Mouse (Mus musculus) CH12.LX (cell line): ENCODE results near the gene 1810062G17Rik. TPM values are rescaled to one million over a fixed set of nuclear protein-coding genes. Genes with fewer than 3 reads are reported as not detected.

ENCODE experiments used
- DNase-seq: peaks from one replicate; pipeline ENCODE4 v3.0.0-alpha.2; 2013; ENCODE audit errors: extremely low read depth
- H3K27ac ChIP-seq: 2 replicates; pipeline ENCODE4 v1.5.1; 2012; ENCODE audit warnings: low read depth, mild to moderate bottlenecking, control low read depth, moderate library complexity; ENCODE audit not compliant: insufficient read depth
- H3K27me3 ChIP-seq: replicated peaks from 2 replicates; pipeline ENCODE3; 2012; ENCODE audit warnings: inconsistent platforms
- H3K36me3 ChIP-seq, 2 experiments: replicated peaks in 1 of 2; 2 replicates each; pipeline versions ENCODE3 to v1.6.1; 2012; ENCODE audit warnings: inconsistent platforms in 1 of 2, low read length in 1 of 2, mild to moderate bottlenecking in 1 of 2, mixed read lengths in 1 of 2, moderate library complexity in 1 of 2; ENCODE audit not compliant: control insufficient read depth in 1 of 2, insufficient read depth in 1 of 2
- H3K4me1 ChIP-seq, 2 experiments: 2 replicates each; pipeline ENCODE4 v1.6.1; 2012; ENCODE audit warnings: inconsistent platforms in 1 of 2, moderate library complexity in 1 of 2; ENCODE audit not compliant: insufficient read depth in 2 of 2, control insufficient read depth in 1 of 2
- H3K4me2 ChIP-seq: 2 replicates; pipeline ENCODE4 v1.6.1; 2012; ENCODE audit warnings: low read depth, mild to moderate bottlenecking, control low read depth; ENCODE audit not compliant: poor library complexity, insufficient read depth, severe bottlenecking
- H3K4me3 ChIP-seq, 3 experiments: fragments of 150-350 bp in 1 of 3; sonication (generic) in 1 of 3; replicated peaks in 1 of 3; 2 replicates each; pipeline versions ENCODE3 to v1.5.1; 2011 to 2012; ENCODE audit warnings: low read depth in 2 of 3, low read length in 2 of 3, mild to moderate bottlenecking in 2 of 3, moderate library complexity in 2 of 3, control low read depth in 1 of 3, improper control_type of control experiment in 1 of 3, inconsistent platforms in 1 of 3, mixed read lengths in 1 of 3; ENCODE audit not compliant: poor library complexity in 1 of 3
- H3K79me2 ChIP-seq: replicated peaks from 2 replicates; pipeline ENCODE4 v1.6.1; 2012; ENCODE audit warnings: mild to moderate bottlenecking, moderate library complexity; ENCODE audit not compliant: control insufficient read depth, poor library complexity, insufficient read depth, severe bottlenecking; ENCODE audit errors: extremely low read depth
- H3K9ac ChIP-seq: 2 replicates; pipeline ENCODE4 v1.6.1; 2012; ENCODE audit warnings: low read depth, mild to moderate bottlenecking, control low read depth, moderate library complexity; ENCODE audit not compliant: insufficient read depth
- H3K9me3 ChIP-seq: replicated peaks from 2 replicates; pipeline ENCODE3; 2012; ENCODE audit warnings: low read length, inconsistent platforms, mixed read lengths
- CHD2 ChIP-seq: IDR thresholded peaks from 2 replicates; pipeline ENCODE4 v1.6.1; 2011; ENCODE audit warnings: low read length, improper control_type of control experiment
- ELF1 ChIP-seq: IDR thresholded peaks from 2 replicates; pipeline ENCODE4 v1.6.1; 2014; ENCODE audit warnings: low read depth, mild to moderate bottlenecking, inconsistent platforms, low read length, improper control_type of control experiment
- IRF4 ChIP-seq: IDR thresholded peaks from 2 replicates; pipeline ENCODE4 v1.6.1; 2014; ENCODE audit warnings: low read depth, mild to moderate bottlenecking, inconsistent platforms, low read length, improper control_type of control experiment
- JUND ChIP-seq: conservative IDR thresholded peaks from 2 replicates; pipeline ENCODE4 v1.6.1; 2011; ENCODE audit warnings: low read depth, low read length, improper control_type of control experiment
- MAFK ChIP-seq: IDR thresholded peaks from 2 replicates; pipeline ENCODE4 v1.6.1; 2011; ENCODE audit warnings: low read length, improper control_type of control experiment; ENCODE audit not compliant: insufficient replicate concordance
- MYC ChIP-seq: IDR thresholded peaks from 2 replicates; pipeline ENCODE4 v1.6.1; 2011; ENCODE audit warnings: low read depth, mild to moderate bottlenecking, improper control_type of control experiment, low read length
- NRF1 ChIP-seq: IDR thresholded peaks from 2 replicates; pipeline ENCODE4 v1.6.1; 2014; ENCODE audit warnings: low read depth, mild to moderate bottlenecking, inconsistent platforms, low read length, improper control_type of control experiment, moderate library complexity
- PAX5 ChIP-seq: IDR thresholded peaks from 2 replicates; pipeline ENCODE4 v1.6.1; 2012; ENCODE audit warnings: low read length, inconsistent platforms, mixed read lengths
- RAD21 ChIP-seq: IDR thresholded peaks from 2 replicates; pipeline ENCODE4 v1.6.1; 2011; ENCODE audit warnings: low read depth, mild to moderate bottlenecking, low read length, improper control_type of control experiment, moderate library complexity
- RCOR1 ChIP-seq: conservative IDR thresholded peaks from 2 replicates; pipeline ENCODE4 v1.6.1; 2012; ENCODE audit warnings: low read depth, mild to moderate bottlenecking, inconsistent platforms, low read length, improper control_type of control experiment
- UBTF ChIP-seq: IDR thresholded peaks from 2 replicates; pipeline ENCODE4 v1.6.1; 2012; ENCODE audit warnings: low read depth, mild to moderate bottlenecking, inconsistent platforms, low read length, improper control_type of control experiment, moderate library complexity
- USF1 ChIP-seq: IDR thresholded peaks from 2 replicates; pipeline ENCODE4 v1.6.1; 2014; ENCODE audit warnings: low read depth, mild to moderate bottlenecking, inconsistent platforms, low read length, improper control_type of control experiment
- ZC3H11A ChIP-seq: IDR thresholded peaks from 2 replicates; pipeline ENCODE4 v1.6.1; 2012; ENCODE audit warnings: low read depth, mild to moderate bottlenecking, inconsistent platforms, low read length, improper control_type of control experiment
- dilution Hi-C: fragments of 300-500 bp; cut with MboI; formaldehyde crosslinking; loops from 2 replicates; pipeline ENCODE4 v1.14.3; 2020; ENCODE audit warnings: low sequenced_read_pairs; ENCODE audit not compliant: extremely low pct_unique_long_range_greater_than_20kb, extremely low pct_ligation_motif_present
- in situ Hi-C: fragments of 300-500 bp; cut with MboI; formaldehyde crosslinking; loops from 3 replicates; pipeline ENCODE4 v1.14.3; 2019; ENCODE audit warnings: low sequenced_read_pairs, low pct_ligation_motif_present, low pct_unique_long_range_greater_than_20kb, mixed read lengths
- polyA plus RNA-seq: library from polyadenylated mRNA; unstranded; fragments of >175 nt; gene quantifications from 2 replicates; pipeline ENCODE4 v1.2.1, GENCODE M21; 2012; ENCODE audit warnings: low read depth; ENCODE audit not compliant: insufficient read length
- total RNA-seq, 2 experiments: library from RNA; depleted of rRNA; stranded (reverse); fragments of 300-350 nt in 1 of 2; fragments of >200 nt in 1 of 2; gene quantifications; 2 replicates each; pipeline ENCODE4 v1.2.3; 2012 to 2014

The 1810062G17Rik gene
- total and polyA plus RNA-seq, 3 experiments, result 3.1 to 3.9 (median 3.3) TPM

DNA sequence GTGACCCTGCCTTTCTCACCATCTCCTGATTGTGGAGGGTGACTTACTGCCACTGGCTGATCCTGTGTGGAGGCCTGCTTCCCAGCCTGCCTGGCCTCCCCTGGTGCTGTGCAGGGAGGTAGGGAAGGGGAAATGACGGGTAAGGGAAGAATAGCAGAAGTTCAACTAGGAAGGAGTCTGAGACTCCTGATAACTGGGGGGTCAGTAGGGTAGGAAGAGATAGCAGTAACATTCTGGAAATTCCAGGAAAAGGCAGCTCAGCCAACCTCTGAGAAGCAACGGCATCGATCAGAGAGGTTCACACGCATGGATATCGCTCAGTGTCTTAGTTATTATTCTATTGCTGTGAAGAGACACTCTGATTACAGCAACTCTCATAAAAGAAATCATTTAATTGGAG, 15.8 kb downstream of the 1810062G17Rik start:
- no peak for DNase-seq
- H3K9ac ChIP-seq, result no peak overlapping the region
- in situ Hi-C loops, result loop anchor here (5.0 to 10.0 kb wide), 3 partner anchors 47 to 279 kb away; no protein-coding TSS in a partner anchor

DNA sequence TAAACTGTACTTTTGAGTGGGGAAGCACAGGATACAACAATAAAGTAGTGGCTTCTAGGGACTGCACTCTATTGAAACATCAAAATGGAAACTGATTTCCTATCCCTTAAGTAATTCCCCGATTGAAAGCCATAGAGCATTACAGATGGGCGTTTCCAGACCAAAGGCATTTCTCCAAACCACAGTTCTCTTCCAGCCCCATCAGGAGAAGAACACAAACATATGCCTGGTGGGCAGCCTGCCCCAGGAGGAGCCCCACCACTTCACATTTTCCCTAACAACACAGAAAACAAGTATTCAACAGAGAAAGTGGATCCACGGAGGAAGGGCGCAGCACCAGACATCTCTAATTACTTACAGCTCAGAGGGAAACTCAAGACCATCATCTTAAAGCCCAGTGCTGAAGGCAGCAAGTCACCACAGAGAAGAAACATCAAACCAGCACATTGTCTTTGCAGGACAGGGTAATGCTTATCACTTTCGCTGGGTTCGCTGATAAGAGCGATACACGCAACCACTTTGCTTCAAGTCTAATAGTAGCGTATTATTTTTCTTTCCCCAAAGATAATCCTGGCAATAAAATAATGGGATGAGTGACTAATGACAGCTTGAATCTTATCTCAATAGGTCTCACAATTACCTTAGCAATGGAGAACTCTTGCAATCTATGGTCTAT, 17.1 kb downstream of the 1810062G17Rik start:
- H3K4me2 ChIP-seq, result no peak overlapping the region
- no peak overlapping the region for H3K4me3 ChIP-seq
- TF ChIP-seq ZC3H11A, result no peak
- H3K36me3 ChIP-seq, result no peaks in the 10 kb centered on the region
- H3K9me3 ChIP-seq, result peaks cover 5% of the 10 kb centered on the region
- H3K9ac ChIP-seq, result no peak overlapping the region
- no peak overlapping the region for H3K27ac ChIP-seq
- H3K79me2 ChIP-seq, result no peaks in the 10 kb centered on the region
- no peak for DNase-seq
- dilution Hi-C loops (no loop called here), in situ Hi-C loops (loop anchor here (5.0 to 10.0 kb wide), 3 partner anchors 48 to 281 kb away; no protein-coding TSS in a partner anchor)
- H3K27me3 ChIP-seq, result no peaks in the 10 kb centered on the region
- peaks cover 12 to 36% of the 10 kb centered on the region in 2 experiments for H3K4me1 ChIP-seq

More for the DNA sequence above, 15.8 kb downstream of the 1810062G17Rik start:
- Histone ChIP-seq H3K27ac (no peak overlapping the region), H3K36me3 (no peaks in the 10 kb centered on the region), H3K79me2 (no peaks in the 10 kb centered on the region), H3K27me3 (no peaks in the 10 kb centered on the region), H3K4me2 (no peak overlapping the region), H3K9me3 (peaks cover 11% of the 10 kb centered on the region), H3K4me3 (no peak overlapping the region), H3K4me1 (peaks cover 12 to 42% of the 10 kb centered on the region in 2 experiments)
- TF ChIP-seq RCOR1 (no peak), RAD21 (no peak), MAFK (no peak), UBTF (no peak), USF1 (no peak), CHD2 (no peak), ZC3H11A (no peak), PAX5 (no peak), IRF4 (no peak), NRF1 (no peak), JUND (no peak), MYC (no peak), ELF1 (no peak)
- dilution Hi-C loops, result no loop called here
